Mouse (Mus musculus): ENCODE measurements around the gene Aida.
"Not testable (repeated sequence)": the region's sequence is repeated elsewhere in the genome, so short reads cannot be mapped to it uniquely, and the experiment has no call there.

Aida gene

GRCm38 (mm10) chr1:183320708-183321107 lies 24.3 kb downstream of the Aida start:
- peak; percentile 78 for DNase-seq (ENCODE audit: low read depth)

GRCm38 (mm10) chr1:183322496-183322895 lies 26.1 kb downstream of the Aida start:
- not testable (repeated sequence) for DNase-seq (ENCODE audit: low read depth)

GRCm38 (mm10) chr1:183323923-183324322 lies 27.5 kb downstream of the Aida start:
- no peak for DNase-seq (ENCODE audit: low read depth)

DNA sequence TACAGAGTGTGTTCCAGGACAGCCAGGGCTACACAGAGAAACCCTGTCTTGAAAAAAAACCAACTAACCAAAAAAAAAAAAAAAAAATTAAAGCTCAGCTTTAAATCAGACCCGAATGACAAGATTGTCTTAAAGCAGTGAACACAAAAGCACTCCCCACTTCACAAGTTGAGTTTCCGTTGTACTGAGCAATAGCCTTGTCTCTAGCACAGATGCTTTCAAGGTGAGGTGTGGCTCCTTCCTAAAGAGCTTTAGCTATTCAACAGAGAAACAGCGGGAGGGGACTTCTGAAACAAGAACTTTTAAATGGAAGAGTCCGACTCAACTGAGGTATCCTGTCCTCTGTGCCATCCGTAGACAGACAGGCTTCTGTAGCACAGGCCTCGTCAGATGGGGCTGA lies 28.0 kb downstream of the Aida start:
- DNase-seq (ENCODE audit: low read depth): no peak

GRCm38 (mm10) chr1:183327171-183327570 lies 30.8 kb downstream of the Aida start:
- DNase-seq (ENCODE audit: low read depth): no peak

DNA sequence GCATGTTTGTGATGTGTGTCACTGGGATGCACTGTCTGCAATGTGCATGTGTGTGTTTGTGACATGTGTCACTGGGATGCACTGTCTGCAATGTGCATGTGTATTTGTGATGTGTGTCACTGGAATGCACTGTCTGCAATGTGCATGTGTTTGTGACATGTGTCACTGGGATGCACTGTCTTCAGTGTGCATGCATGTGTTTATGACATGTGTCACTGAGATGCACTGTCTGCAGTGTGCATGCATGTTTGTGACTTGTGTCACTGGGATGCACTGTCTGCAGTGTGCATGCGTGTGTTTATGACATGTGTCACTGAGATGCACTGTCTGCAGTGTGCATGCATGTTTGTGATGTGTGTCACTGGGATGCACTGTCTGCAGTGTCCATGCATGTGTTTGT lies 46.5 kb downstream of the Aida start:
- DNase-seq (ENCODE audit: low read depth): not testable (repeated sequence)

GRCm38 (mm10) chr1:183344886-183345816 lies 48.8 kb downstream of the Aida start:
- peak; percentile 96 for DNase-seq (ENCODE audit: low read depth)

DNA sequence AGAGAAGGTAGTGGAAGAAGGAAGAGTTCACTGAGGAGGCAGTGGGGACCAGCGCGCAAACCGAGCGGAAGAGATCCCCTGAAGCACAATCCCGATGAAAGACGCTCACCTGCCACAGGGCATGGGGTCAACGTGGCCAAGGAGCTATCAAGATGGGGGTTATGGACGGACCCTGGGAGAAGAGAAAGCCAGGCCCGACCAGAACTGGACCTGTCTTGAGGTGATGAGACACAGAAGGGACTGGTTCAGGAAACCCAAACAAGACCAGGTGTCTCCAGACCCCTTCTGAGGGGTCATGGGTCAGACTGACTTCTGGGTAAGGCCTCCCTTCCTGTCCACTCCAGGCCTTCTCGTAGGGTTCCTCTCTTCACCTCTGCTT lies 49.4 kb downstream of the Aida start:
- DNase-seq (ENCODE audit: low read depth): peak; percentile 9

GRCm38 (mm10) chr1:183349840-183350239 lies 53.5 kb downstream of the Aida start:
- peak; percentile 92 for DNase-seq (ENCODE audit: low read depth)

- DNase-seq (ENCODE audit: low read depth): no peak
Measured at GRCm38 (mm10) chr1:183358901-183359300, 62.5 kb downstream of the Aida start.

GRCm38 (mm10) chr1:183362301-183362700 lies 65.9 kb downstream of the Aida start:
- no peak for DNase-seq (ENCODE audit: low read depth)

GRCm38 (mm10) chr1:183362729-183363576 lies 66.6 kb downstream of the Aida start:
- no peak for DNase-seq (ENCODE audit: low read depth)

GRCm38 (mm10) chr1:183363577-183363867 lies 67.1 kb downstream of the Aida start:
- DNase-seq (ENCODE audit: low read depth): no peak

GRCm38 (mm10) chr1:183366361-183366760 lies 70.0 kb downstream of the Aida start:
- no peak for DNase-seq (ENCODE audit: low read depth)

- peak; percentile 48 for DNase-seq (ENCODE audit: low read depth)
Measured at GRCm38 (mm10) chr1:183368601-183369400, 72.4 kb downstream of the Aida start.

- peak; percentile 99 for DNase-seq (ENCODE audit: low read depth)
Measured at GRCm38 (mm10) chr1:183369427-183370014, 73.1 kb downstream of the Aida start, which contains the start of gene Mia3. TSS of gene Mia3 (minus strand) at chr1:183369553.

GRCm38 (mm10) chr1:183374728-183375127 lies 78.3 kb downstream of the Aida start:
- DNase-seq (ENCODE audit: low read depth): peak; percentile 16

Measured in NIH3T3 (cell line).